Mouse (Mus musculus): ENCODE data around the gene Slc34a2. TPM values are rescaled to one million over a fixed set of nuclear protein-coding genes. Genes with fewer than 3 reads are reported as not detected.
A peak's percentile ranks its signal among the peaks of the same experiment; 100 is the strongest.

The Slc34a2 gene
- polyA plus RNA-seq, 1 experiment from 2014 or later = 1.4 TPM

DNA sequence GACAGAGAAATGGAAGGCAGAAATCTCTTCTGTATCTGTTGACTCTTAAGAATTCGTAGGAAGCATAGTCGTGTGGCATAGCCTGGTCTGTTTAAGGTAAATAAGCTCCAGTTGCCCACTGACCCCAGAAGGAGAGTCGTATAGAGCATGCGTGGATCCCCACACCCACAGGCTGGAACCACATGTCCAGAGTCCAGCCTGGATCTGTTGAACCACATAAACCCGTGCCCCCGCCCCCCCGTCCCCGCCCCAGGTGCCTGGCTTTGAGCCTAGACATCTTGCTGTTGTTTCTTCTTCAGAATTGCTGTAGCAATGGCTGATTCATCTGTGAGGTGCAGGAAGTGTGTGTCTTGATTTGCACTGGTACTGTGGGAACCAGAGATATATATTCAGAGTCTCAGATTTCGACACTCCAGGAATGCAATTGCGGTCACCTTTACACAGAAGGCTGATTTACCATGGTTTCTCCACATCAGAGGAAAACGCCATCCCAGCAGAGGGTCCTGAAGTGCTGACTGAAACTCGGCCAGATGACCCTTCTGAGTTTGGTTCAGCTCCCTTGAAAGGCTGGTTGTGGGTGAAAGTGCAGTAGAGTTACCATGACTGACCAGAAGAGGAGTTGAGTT lies 64.1 kb downstream of the Slc34a2 start:
- H3K9ac ChIP-seq = no peak overlapping the region
- 78% methylated on average over 12 of the region's 12 CpGs for WGBS
- H3K4me3 ChIP-seq (replicated peaks) = no peak overlapping the region
- no peak overlapping the region for H3K27ac ChIP-seq
- no peaks in the 10 kb centered on the region for H3K27me3 ChIP-seq (replicated peaks)
- H3K9me3 ChIP-seq = no peaks in the 10 kb centered on the region
- H3K36me3 ChIP-seq = no peaks in the 10 kb centered on the region
- no peak overlapping the region for H3K4me2 ChIP-seq
- no peak for ATAC-seq (ENCODE audit: insufficient read depth, low FRiP score, low read depth)
- H3K4me1 ChIP-seq = no peaks in the 10 kb centered on the region

DNA sequence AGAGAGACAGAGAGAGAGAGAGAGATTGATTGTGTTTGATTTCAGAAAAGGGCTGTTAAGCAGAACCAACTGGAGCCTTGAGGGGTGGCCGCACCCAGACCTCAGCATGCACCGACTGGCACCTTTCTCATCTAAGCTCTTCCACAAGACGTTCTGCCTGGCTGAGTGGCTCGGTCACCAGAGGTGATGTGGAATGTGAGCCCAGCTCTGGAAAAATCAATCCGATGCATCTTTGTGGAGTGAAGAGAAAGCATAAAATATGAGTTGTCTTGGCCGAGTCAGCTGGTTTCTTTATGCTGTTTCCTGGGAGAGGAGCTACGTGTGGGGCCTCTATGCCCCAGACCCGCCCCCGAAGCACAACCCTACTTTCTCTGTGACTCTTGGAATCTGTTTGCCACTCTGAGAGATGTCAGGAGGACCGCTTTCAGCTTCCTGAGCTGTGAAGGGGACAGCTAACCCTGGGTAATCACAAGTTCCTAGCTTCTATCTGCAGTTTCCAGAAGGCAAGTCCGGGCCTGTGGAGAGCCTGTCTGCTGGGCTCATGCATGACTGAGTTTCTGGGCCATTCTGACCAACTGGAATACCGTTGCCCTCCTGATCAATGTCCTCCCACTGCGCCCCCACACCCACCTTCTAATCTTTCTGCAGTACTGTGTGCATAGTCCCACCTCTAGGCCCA lies 66.4 kb downstream of the Slc34a2 start:
- Histone ChIP-seq H3K27me3 (replicated peaks) (no peaks in the 10 kb centered on the region), H3K4me2 (no peak overlapping the region), H3K9ac (no peak overlapping the region), H3K27ac (no peak overlapping the region), H3K9me3 (no peaks in the 10 kb centered on the region), H3K4me1 (0 out of 2 replicates have a peak, but pooled peaks cover 3% of the 10 kb centered on the region), H3K36me3 (no peaks in the 10 kb centered on the region), H3K4me3 (replicated peaks) (no peak overlapping the region)
- 55% methylated on average over 13 of the region's 13 CpGs for WGBS
- no peak for ATAC-seq (ENCODE audit: insufficient read depth, low FRiP score, low read depth)

DNA sequence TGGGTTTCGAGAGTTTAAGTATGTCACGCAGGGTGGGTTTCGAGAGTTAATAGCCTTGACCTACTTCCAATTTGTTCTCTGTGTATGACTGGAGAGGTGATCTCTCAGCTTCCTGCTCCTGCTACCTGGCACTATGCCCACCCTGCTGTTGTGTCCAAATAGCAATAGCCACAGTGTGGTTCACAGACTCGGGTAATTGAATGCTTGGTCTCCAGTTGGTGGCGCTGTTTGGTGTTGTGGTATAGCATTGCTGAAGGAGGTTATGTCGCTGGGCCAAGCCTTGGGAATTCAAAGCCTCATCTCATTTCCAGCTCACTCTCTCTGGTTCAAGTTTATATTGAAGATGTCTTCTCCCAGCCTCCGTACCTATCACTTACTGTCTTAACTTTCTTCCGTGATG lies 67.8 kb downstream of the Slc34a2 start:
- Histone ChIP-seq H3K9me3 (no peaks in the 10 kb centered on the region), H3K4me2 (no peak overlapping the region), H3K9ac (no peak overlapping the region), H3K27me3 (replicated peaks) (no peaks in the 10 kb centered on the region), H3K4me3 (replicated peaks) (no peak overlapping the region), H3K36me3 (no peaks in the 10 kb centered on the region), H3K4me1 (0 out of 2 replicates have a peak, but pooled peaks cover 3% of the 10 kb centered on the region), H3K27ac (no peak overlapping the region)
- 65% methylated on average over 8 of the region's 8 CpGs for WGBS
- no peak for ATAC-seq (ENCODE audit: insufficient read depth, low FRiP score, low read depth)

DNA sequence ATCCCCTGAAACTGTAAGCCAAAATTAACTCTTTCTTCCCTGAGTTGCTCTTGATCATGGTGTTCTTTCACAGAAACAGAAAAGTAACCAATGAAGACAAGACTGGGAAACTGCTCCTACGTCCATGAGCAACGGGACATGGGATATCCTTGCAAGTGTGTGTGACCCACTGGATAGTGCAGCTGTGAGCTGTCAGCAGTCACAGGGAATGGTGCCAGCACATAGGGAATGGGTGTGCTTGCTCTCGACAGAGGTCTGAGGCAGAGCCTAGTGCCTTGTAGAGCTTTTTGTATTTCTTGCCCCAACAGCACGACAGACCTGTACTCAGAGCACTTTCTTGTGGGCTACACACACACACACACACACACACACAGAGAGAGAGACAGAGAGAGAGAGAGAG lies 68.2 kb downstream of the Slc34a2 start:
- H3K27ac ChIP-seq = no peak overlapping the region
- H3K4me2 ChIP-seq = no peak overlapping the region
- H3K4me1 ChIP-seq = 0 out of 2 replicates have a peak, but pooled peaks cover 3% of the 10 kb centered on the region
- WGBS = 53% methylated on average over 4 of the region's 4 CpGs
- H3K27me3 ChIP-seq (replicated peaks) = no peaks in the 10 kb centered on the region
- no peak for ATAC-seq (ENCODE audit: insufficient read depth, low FRiP score, low read depth)
- no peak overlapping the region for H3K9ac ChIP-seq
- H3K4me3 ChIP-seq (replicated peaks) = no peak overlapping the region
- no peaks in the 10 kb centered on the region for H3K9me3 ChIP-seq
- H3K36me3 ChIP-seq = no peaks in the 10 kb centered on the region

DNA sequence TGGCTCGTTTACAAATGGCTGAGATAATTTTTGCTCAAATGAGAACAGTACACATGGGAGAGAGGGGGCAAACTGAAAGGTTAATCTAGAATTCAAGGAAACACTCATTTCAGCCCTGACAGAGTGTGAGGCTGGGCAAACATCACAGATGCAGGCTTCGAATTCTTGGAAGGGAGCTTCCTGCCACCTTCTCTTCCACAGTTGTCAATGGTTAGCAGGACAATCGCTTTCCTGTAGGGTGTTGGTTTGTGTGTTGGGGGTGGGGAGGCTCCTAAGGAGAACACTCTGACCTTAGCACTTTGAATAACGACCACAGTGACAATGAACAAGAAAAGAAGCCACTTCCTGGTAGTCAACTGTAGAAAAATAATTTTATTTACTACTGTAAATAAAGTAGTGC lies 68.8 kb downstream of the Slc34a2 start:
- H3K36me3 ChIP-seq = no peaks in the 10 kb centered on the region
- 0 out of 2 replicates have a peak, but pooled peaks cover 3% of the 10 kb centered on the region for H3K4me1 ChIP-seq
- H3K4me3 ChIP-seq (replicated peaks) = no peak overlapping the region
- H3K9ac ChIP-seq = no peak overlapping the region
- H3K4me2 ChIP-seq = no peak overlapping the region
- H3K27ac ChIP-seq = no peak overlapping the region
- no peaks in the 10 kb centered on the region for H3K27me3 ChIP-seq (replicated peaks)
- 39% methylated on average over 4 of the region's 4 CpGs for WGBS
- no peak for ATAC-seq (ENCODE audit: insufficient read depth, low FRiP score, low read depth)
- H3K9me3 ChIP-seq = no peaks in the 10 kb centered on the region

DNA sequence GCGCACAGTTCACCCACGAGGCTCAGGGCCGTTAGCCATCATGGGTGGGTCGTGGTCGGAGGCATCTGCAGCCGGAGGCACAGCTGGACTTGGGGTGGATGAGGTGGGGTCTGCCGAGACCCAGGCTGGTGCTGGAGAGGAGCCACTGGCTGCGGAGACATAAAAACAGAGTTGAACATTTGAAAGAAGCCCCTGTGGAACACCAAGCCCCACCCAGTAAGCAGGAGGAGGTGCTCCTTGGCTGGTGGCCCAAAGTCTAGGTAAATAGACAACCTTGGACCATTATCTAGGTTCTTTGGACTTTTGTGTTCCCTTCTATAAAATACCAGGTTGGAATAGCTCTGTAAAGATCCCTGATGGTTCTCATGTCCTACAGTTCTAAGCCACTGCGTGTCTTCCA lies 70.1 kb downstream of the Slc34a2 start:
- H3K36me3 ChIP-seq = no peaks in the 10 kb centered on the region
- H3K27ac ChIP-seq = no peak overlapping the region
- H3K4me2 ChIP-seq = no peak overlapping the region
- no peak overlapping the region for H3K9ac ChIP-seq
- no peaks in the 10 kb centered on the region for H3K27me3 ChIP-seq (replicated peaks)
- no peaks in the 10 kb centered on the region for H3K9me3 ChIP-seq
- H3K4me3 ChIP-seq (replicated peaks) = no peak overlapping the region
- 0 out of 2 replicates have a peak, but pooled peaks cover 3% of the 10 kb centered on the region for H3K4me1 ChIP-seq
- 65% methylated on average over 9 of the region's 9 CpGs for WGBS
- no peak for ATAC-seq (ENCODE audit: insufficient read depth, low FRiP score, low read depth)

DNA sequence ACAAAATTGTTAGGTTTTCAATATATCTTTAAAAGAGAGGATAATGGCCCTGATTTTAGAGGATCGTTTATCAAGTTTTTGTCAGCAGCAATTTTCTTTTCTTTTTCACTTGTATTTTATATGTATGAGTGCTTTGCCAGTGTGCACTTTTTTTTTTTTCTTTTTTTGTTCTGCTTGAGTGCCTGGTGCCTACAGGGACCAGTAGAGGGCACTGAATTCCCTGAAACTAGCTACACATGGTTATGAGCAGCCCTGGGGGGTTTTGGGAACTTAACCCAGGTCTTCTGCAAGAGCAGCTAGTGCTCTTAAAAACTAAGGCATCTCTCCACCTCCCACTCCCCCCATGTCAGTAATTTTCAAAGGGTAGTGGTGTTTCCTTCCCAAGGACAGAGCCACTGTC lies 70.8 kb downstream of the Slc34a2 start:
- Histone ChIP-seq H3K4me2 (no peak overlapping the region), H3K9me3 (no peaks in the 10 kb centered on the region), H3K27ac (no peak overlapping the region), H3K4me3 (replicated peaks) (no peak overlapping the region), H3K9ac (no peak overlapping the region), H3K4me1 (0 out of 2 replicates have a peak, but pooled peaks cover 3% of the 10 kb centered on the region), H3K36me3 (no peaks in the 10 kb centered on the region), H3K27me3 (replicated peaks) (no peaks in the 10 kb centered on the region)
- 79% methylated on average over 1 of the region's 1 CpGs for WGBS
- no peak for ATAC-seq (ENCODE audit: insufficient read depth, low FRiP score, low read depth)

DNA sequence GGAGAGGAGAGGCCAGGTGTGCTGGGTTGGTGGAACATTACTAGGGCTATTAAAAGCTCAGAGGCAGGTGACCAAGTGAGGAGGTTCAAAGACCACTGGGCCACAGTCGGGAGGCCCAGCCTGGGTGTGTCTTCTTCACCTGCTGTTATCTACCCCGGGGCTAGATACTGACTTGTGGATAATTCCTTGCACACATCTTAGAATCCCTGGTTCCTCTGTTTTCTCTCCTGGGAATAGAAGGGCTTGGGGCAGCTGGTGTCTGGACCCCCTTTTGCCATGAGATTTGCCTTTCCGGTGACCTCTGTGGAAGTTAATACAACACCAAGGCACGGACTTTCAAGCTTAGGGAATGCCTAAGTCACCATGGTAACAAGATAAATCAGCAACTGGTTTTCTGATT lies 72.3 kb downstream of the Slc34a2 start:
- H3K4me3 ChIP-seq (replicated peaks) = no peak overlapping the region
- no peak overlapping the region for H3K4me2 ChIP-seq
- H3K27me3 ChIP-seq (replicated peaks) = no peaks in the 10 kb centered on the region
- H3K36me3 ChIP-seq = no peaks in the 10 kb centered on the region
- 0 out of 2 replicates have a peak, but pooled peaks cover 3% of the 10 kb centered on the region for H3K4me1 ChIP-seq
- no peak overlapping the region for H3K27ac ChIP-seq
- peak; percentile 33; the same call in 1 of the 2 replicates for ATAC-seq (ENCODE audit: insufficient read depth, low FRiP score, low read depth)
- H3K9ac ChIP-seq = no peak overlapping the region
- 51% methylated on average over 4 of the region's 4 CpGs for WGBS
- no peaks in the 10 kb centered on the region for H3K9me3 ChIP-seq

DNA sequence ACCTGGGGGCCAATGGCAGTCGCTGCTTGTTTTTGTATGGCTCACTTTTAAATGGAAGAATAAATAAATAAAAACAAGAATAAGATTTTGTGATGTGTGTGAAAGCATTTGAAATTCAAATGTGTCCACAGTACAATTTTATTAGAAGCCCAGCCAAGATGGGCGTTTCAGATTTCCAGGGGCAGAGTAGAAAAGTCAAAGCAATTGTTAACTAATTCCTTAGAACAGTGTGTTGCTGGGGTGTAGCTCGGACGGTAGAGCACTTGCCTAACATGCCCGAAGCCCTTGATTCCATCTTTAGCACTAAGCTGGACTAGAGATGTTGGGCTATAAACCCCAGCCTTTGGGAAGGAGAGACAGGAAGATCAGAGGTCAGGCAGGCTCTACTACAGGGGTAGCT lies 73.2 kb downstream of the Slc34a2 start:
- Histone ChIP-seq H3K9ac (no peak overlapping the region), H3K27me3 (replicated peaks) (no peaks in the 10 kb centered on the region), H3K4me2 (no peak overlapping the region), H3K9me3 (no peaks in the 10 kb centered on the region), H3K36me3 (no peaks in the 10 kb centered on the region), H3K4me3 (replicated peaks) (no peak overlapping the region), H3K4me1 (0 out of 2 replicates have a peak, but pooled peaks cover 3% of the 10 kb centered on the region), H3K27ac (no peak overlapping the region)
- no peak for ATAC-seq (ENCODE audit: insufficient read depth, low FRiP score, low read depth)
- 62% methylated on average over 5 of the region's 5 CpGs for WGBS

DNA sequence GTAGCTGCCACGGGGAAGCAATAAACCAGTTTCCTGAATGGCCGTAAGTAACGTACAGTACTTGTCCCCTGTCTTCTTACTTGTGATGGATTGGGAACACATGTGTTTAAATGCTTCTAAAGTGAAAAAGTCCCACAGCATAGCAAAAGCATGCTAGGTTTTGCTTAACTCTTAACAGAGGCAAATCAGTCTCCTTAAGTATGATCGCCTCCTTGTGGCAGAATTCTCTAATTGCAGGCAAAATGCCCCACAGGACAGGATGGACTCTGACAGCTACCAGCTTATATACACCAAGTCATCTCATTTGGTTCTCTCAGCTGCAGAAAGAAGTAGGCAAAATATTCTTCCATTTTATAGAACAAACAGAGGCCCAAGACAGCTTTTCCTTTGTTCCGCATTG lies 75.1 kb downstream of the Slc34a2 start:
- Histone ChIP-seq H3K4me2 (no peak overlapping the region), H3K4me3 (replicated peaks) (no peak overlapping the region), H3K27ac (no peak overlapping the region), H3K9me3 (no peaks in the 10 kb centered on the region), H3K36me3 (no peaks in the 10 kb centered on the region), H3K27me3 (replicated peaks) (no peaks in the 10 kb centered on the region), H3K9ac (no peak overlapping the region), H3K4me1 (0 out of 2 replicates have a peak, but pooled peaks cover 2% of the 10 kb centered on the region)
- ATAC-seq (ENCODE audit: insufficient read depth, low FRiP score, low read depth) = no peak
- 81% methylated on average over 5 of the region's 5 CpGs for WGBS

DNA sequence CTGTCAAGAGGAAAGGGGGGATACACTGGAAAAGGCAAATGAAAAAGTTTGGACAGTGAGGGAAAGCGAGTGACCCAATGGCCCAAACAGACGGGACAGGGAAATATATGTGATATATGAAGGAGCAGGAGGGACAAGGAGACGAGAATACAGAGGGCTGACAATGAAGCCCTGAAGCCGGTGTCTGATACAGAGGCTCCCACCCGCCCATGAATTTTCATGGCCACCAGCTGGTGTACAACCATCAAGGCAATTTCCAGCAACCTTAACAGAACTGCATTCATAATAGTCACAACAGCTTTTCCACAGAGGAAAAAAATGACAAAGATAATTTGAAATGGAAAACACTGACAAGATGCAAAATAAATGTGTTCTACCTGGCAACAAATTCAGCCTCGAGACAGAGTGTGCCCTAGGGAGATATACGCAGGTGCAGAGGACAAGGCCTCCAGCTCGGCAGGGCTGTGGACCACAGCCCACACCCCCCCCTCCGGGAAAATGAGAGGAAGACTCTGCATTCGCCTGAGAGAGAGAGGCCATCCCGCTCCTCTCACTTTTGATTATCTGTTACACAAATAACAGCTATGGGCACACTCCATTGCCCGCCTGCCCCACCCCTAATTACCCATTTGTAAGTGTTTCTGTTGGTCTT lies 76.9 kb downstream of the Slc34a2 start:
- 71% methylated on average over 12 of the region's 12 CpGs for WGBS
- H3K36me3 ChIP-seq = no peaks in the 10 kb centered on the region
- no peaks in the 10 kb centered on the region for H3K4me1 ChIP-seq
- H3K27ac ChIP-seq = no peak overlapping the region
- no peak for ATAC-seq (ENCODE audit: insufficient read depth, low FRiP score, low read depth)
- H3K9me3 ChIP-seq = no peaks in the 10 kb centered on the region
- H3K4me2 ChIP-seq = no peak overlapping the region
- H3K9ac ChIP-seq = no peak overlapping the region
- H3K4me3 ChIP-seq (replicated peaks) = no peak overlapping the region
- H3K27me3 ChIP-seq (replicated peaks) = no peaks in the 10 kb centered on the region

DNA sequence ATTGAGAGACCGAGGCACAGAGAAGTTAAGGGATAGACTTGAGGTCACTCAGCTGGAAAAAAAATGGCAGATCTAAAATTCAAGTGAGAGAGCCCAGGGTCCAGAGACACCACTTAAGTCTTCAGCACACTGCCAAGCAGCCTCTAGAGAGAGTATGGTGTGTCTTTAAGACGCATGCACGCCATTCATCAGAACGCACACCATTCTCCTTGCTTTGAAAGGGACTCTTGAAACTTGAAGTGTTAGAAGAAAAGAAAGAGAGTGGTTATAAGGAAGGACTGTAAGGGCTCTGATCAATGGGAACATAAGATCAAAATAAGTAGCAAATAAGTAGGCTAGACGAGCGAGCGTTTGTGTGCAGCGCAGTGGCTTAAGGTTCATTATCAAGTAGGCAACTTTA lies 80.3 kb downstream of the Slc34a2 start:
- Histone ChIP-seq H3K9me3 (no peaks in the 10 kb centered on the region), H3K4me3 (replicated peaks) (no peak overlapping the region), H3K9ac (no peak overlapping the region), H3K4me1 (no peaks in the 10 kb centered on the region), H3K27ac (no peak overlapping the region), H3K36me3 (no peaks in the 10 kb centered on the region), H3K4me2 (no peak overlapping the region), H3K27me3 (replicated peaks) (no peaks in the 10 kb centered on the region)
- WGBS = 90% methylated on average over 8 of the region's 8 CpGs
- ATAC-seq (ENCODE audit: insufficient read depth, low FRiP score, low read depth) = no peak
